Mouse (Mus musculus) heart, postnatal 0 days (tissue): ENCODE measurements around the gene Syt12. TPM values are rescaled to one million over a fixed set of nuclear protein-coding genes. Genes with fewer than 3 reads are reported as not detected.
A peak's percentile ranks its signal among the peaks of the same experiment; 100 is the strongest.

Experiments
- ATAC-seq: fragments of 200-750 bp; cut with Nextera tagmentation; 2 replicates; pipeline ENCODE4 v1.8.0; 2017; ENCODE audit warnings: low read depth, moderate number of reproducible peaks, moderate library complexity; ENCODE audit not compliant: insufficient read depth
- DNase-seq: peaks from one replicate; pipeline ENCODE4 v3.0.0-alpha.2; 2016; ENCODE audit warnings: low spot score
- H3K27ac ChIP-seq: fragments of 300-500 bp; sonication (generic); 2 replicates; pipeline ENCODE4 v1.5.1; 2014; ENCODE audit warnings: low read depth, mild to moderate bottlenecking
- H3K27me3 ChIP-seq: fragments of 300-500 bp; sonication (generic); 2 replicates; pipeline ENCODE4 v1.6.1; 2014; ENCODE audit warnings: low read length, mixed read lengths; ENCODE audit not compliant: control insufficient read depth, insufficient read depth
- H3K36me3 ChIP-seq: fragments of 300-500 bp; sonication (generic); replicated peaks from 2 replicates; pipeline ENCODE4 v1.6.1; 2014; ENCODE audit warnings: low read length, mixed read lengths; ENCODE audit not compliant: control insufficient read depth, insufficient read depth
- H3K4me1 ChIP-seq: fragments of 300-500 bp; sonication (generic); 2 replicates; pipeline ENCODE4 v1.6.1; 2014; ENCODE audit warnings: antibody characterized with exemption; ENCODE audit not compliant: control insufficient read depth, insufficient read depth
- H3K4me2 ChIP-seq: fragments of 300-500 bp; sonication (generic); 2 replicates; pipeline ENCODE4 v1.6.1; 2014; ENCODE audit warnings: low read depth, mild to moderate bottlenecking, low read length, moderate library complexity
- H3K4me3 ChIP-seq: fragments of 300-500 bp; sonication (generic); 2 replicates; pipeline ENCODE4 v1.5.1; 2014; ENCODE audit warnings: low read depth, low read length
- H3K9ac ChIP-seq: fragments of 300-500 bp; sonication (generic); replicated peaks from 2 replicates; pipeline ENCODE4 v1.6.1; 2014; ENCODE audit warnings: low read depth, low read length, mixed read lengths
- H3K9me3 ChIP-seq: fragments of 300-500 bp; sonication (generic); replicated peaks from 2 replicates; pipeline ENCODE4 v1.6.1; 2016; ENCODE audit warnings: low read length; ENCODE audit not compliant: control insufficient read depth
- CTCF ChIP-seq: IDR thresholded peaks from 2 replicates; pipeline ENCODE4 v1.5.1; 2016; ENCODE audit warnings: antibody characterized with exemption, control low read depth, low read depth
- EP300 ChIP-seq: IDR thresholded peaks from 2 replicates; pipeline ENCODE4 v1.6.1; 2016; ENCODE audit warnings: antibody characterized with exemption, low read depth
- WGBS: fragments of 180-500 bp; shearing (Covaris S2); extraction: QIAGEN DNeasy Blood & Tissue Kit; methylation state at CpG from one replicate; pipeline ENCODE4 v1.1.7; 2014; 5-methylcytosine and 5-hydroxymethylcytosine counted together
- polyA plus RNA-seq: library from polyadenylated mRNA; unstranded; fragments of >200 nt; fragmentation: Nextera tagmentation; extraction: Ambion mirVana; gene quantifications from 2 replicates; pipeline ENCODE4 v1.2.1, GENCODE M21; 2015
- total RNA-seq: library from RNA; depleted of rRNA; stranded (reverse); fragments of >200 nt; gene quantifications from 2 replicates; pipeline ENCODE4 v1.2.3, GENCODE M21; 2014; ENCODE audit warnings: low replicate concordance

The Syt12 gene
- total and polyA plus RNA-seq, 2 experiments from 2014 or later: 0.46 to 2.8 TPM

- TF ChIP-seq EP300: no peak
- no peak for TF ChIP-seq CTCF
- no peak overlapping the region for H3K9ac ChIP-seq
- no peak for DNase-seq
- H3K9me3 ChIP-seq: no peaks in the 10 kb centered on the region
- H3K4me2 ChIP-seq: no peak overlapping the region
- peaks cover 6% of the 10 kb centered on the region; the same call in 1 of the 2 replicates for H3K4me1 ChIP-seq
- H3K27ac ChIP-seq: no peak overlapping the region
- no peaks in the 10 kb centered on the region for H3K27me3 ChIP-seq
- ATAC-seq: no peak
- H3K4me3 ChIP-seq: no peak overlapping the region
- no peaks in the 10 kb centered on the region for H3K36me3 ChIP-seq
Measured at GRCm38 (mm10) chr19:4417713-4418112, 59.5 kb downstream of the Syt12 start.

DNA sequence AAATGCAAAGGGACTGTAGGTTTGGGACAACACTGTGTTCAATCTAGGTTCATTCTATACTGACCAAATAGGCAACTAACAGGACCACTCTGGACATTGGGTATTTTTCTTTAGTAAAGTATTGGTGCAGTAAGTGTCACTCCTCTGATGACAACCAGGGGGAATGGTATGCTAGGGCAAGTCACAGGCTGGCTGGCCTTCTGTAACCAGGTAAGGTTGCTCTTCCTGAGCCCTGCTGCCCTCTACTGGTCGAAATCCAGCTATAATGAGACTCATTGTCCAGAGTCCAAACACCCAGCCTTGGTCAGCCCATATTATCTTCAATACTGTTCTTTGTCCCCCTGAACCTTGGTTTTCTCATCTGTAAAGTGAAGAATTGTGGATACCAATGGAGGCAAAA is 60.1 kb downstream of the Syt12 start:
- Histone ChIP-seq H3K4me2 (no peak overlapping the region), H3K27me3 (no peaks in the 10 kb centered on the region), H3K9me3 (no peaks in the 10 kb centered on the region), H3K4me3 (no peak overlapping the region), H3K9ac (no peak overlapping the region), H3K27ac (no peak overlapping the region), H3K4me1 (peaks cover 6% of the 10 kb centered on the region; the same call in 1 of the 2 replicates), H3K36me3 (no peaks in the 10 kb centered on the region)
- DNase-seq: peak; percentile 74
- WGBS: 0% methylated on average over 1 of the region's 1 CpGs
- TF ChIP-seq CTCF (peak; percentile 79), EP300 (no peak)
- peak; percentile 72 for ATAC-seq

GRCm38 (mm10) chr19:4414631-4415030 is 62.6 kb downstream of the Syt12 start:
- no peak for ATAC-seq
- Histone ChIP-seq H3K9me3 (no peaks in the 10 kb centered on the region), H3K4me1 (no peaks in the 10 kb centered on the region), H3K9ac (no peak overlapping the region), H3K36me3 (no peaks in the 10 kb centered on the region), H3K27me3 (no peaks in the 10 kb centered on the region), H3K27ac (no peak overlapping the region), H3K4me2 (no peak overlapping the region), H3K4me3 (no peak overlapping the region)
- WGBS: 73% methylated on average over 1 of the region's 1 CpGs
- TF ChIP-seq EP300 (no peak), CTCF (no peak)
- no peak for DNase-seq

- Histone ChIP-seq H3K27ac (no peak overlapping the region), H3K36me3 (no peaks in the 10 kb centered on the region), H3K4me1 (no peaks in the 10 kb centered on the region), H3K9ac (no peak overlapping the region), H3K9me3 (no peaks in the 10 kb centered on the region), H3K27me3 (no peaks in the 10 kb centered on the region), H3K4me2 (no peak overlapping the region), H3K4me3 (no peak overlapping the region)
- ATAC-seq (no peak), DNase-seq (no peak)
- 59% methylated on average over 2 of the region's 2 CpGs for WGBS
- TF ChIP-seq EP300 (no peak), CTCF (no peak)
Measured at GRCm38 (mm10) chr19:4409062-4409461, 68.2 kb downstream of the Syt12 start.

DNA sequence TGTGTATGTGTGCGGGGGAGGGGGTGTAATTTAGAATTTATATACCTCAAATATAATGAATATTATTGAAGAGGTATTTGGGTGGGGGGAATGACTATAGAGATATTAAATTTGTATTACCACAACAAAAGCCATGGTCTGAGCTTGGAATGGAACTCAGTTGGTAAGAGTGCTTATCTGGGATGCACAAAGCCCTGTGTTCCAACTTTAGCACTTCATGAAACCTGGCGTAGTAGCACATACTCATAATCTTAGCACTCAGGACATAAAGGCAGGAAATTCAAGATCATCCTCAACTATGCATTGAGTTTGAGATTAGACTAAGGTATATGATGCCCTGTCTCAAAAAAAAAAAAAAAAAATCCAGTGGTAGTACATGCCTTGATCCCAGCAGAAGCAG is 72.4 kb downstream of the Syt12 start:
- H3K9ac ChIP-seq: no peak overlapping the region
- ATAC-seq: no peak

DNA sequence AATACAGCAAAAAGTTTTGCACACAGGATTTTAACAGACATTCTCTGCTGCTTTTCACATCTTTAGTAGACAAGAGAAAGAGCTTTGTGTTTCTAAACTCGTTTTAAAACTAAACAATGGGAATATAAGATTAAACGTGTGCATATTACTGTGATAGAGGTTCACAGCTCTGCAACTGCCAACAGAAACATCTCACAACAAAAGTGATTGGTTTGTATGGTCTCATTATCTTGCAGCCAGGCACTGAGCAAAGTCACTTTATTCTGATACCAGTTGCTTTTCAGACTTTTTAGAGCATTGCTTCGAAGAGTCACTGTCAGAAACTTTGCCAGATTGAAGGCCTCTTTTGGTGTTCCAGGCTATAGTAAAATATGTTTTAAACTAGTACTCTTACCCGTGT is 78.3 kb downstream of the Syt12 start:
- Histone ChIP-seq H3K4me3 (no peak overlapping the region), H3K27ac (peak overlapping the region; percentile 91; the same call in 1 of the 2 replicates), H3K4me2 (no peak overlapping the region), H3K9me3 (no peaks in the 10 kb centered on the region), H3K4me1 (peaks cover 19% of the 10 kb centered on the region), H3K27me3 (no peaks in the 10 kb centered on the region), H3K36me3 (no peaks in the 10 kb centered on the region), H3K9ac (no peak overlapping the region)
- ATAC-seq (no peak), DNase-seq (no peak)
- TF ChIP-seq CTCF (no peak), EP300 (no peak)
- 76% methylated on average over 4 of the region's 4 CpGs for WGBS

More for the DNA sequence above, 72.4 kb downstream of the Syt12 start:
- Histone ChIP-seq H3K4me1 (no peaks in the 10 kb centered on the region), H3K4me2 (no peak overlapping the region), H3K27ac (no peak overlapping the region), H3K9me3 (no peaks in the 10 kb centered on the region), H3K27me3 (no peaks in the 10 kb centered on the region), H3K4me3 (no peak overlapping the region), H3K36me3 (no peaks in the 10 kb centered on the region)
- no peak for DNase-seq
- no peak for TF ChIP-seq CTCF
- no peak for TF ChIP-seq EP300
- 87% methylated on average over 2 of the region's 2 CpGs for WGBS
